Mouse (Mus musculus): ENCODE results near the gene Obp2b. TPM values are rescaled to one million over a fixed set of nuclear protein-coding genes. Genes with fewer than 3 reads are reported as not detected.
"Not testable (repeated sequence)": the region's sequence is repeated elsewhere in the genome, so short reads cannot be mapped to it uniquely, and the experiment has no call there.

Obp2b gene
- not detected in 2 replicates for polyA plus RNA-seq (2015; fragmentation: Nextera tagmentation; extraction: Ambion mirVana)

- WGBS (ENCODE audit: insufficient replicate concordance), result 60% methylated on average over 3 of the region's 3 CpGs
- H3K4me2 ChIP-seq; H3K4me3 ChIP-seq (replicated peaks); H3K9ac ChIP-seq; H3K9me3 ChIP-seq (replicated peaks); H3K27me3 ChIP-seq; H3K4me1 ChIP-seq (replicated peaks); ATAC-seq (ENCODE audit: low read depth); H3K36me3 ChIP-seq; H3K27ac ChIP-seq; DNase-seq: not testable (repeated sequence)
These were observed at the start of gene Obp2b for GRCm38 (mm10) chr2:25736709-25737108. Gene Obp2b (plus strand): TSS chr2:25737009.

- ATAC-seq (ENCODE audit: low read depth) (no peak), DNase-seq (peak; percentile 40)
- H3K9ac ChIP-seq, result no peak overlapping the region
- H3K4me3 ChIP-seq (replicated peaks), result no peak overlapping the region
- H3K4me2 ChIP-seq, result no peak overlapping the region
- no peaks in the 10 kb centered on the region for H3K36me3 ChIP-seq
- H3K4me1 ChIP-seq (replicated peaks), result no peaks in the 10 kb centered on the region
- no peaks in the 10 kb centered on the region; the same call in 1 of the 2 replicates for H3K27me3 ChIP-seq
- H3K9me3 ChIP-seq (replicated peaks), result no peaks in the 10 kb centered on the region
- no peak overlapping the region for H3K27ac ChIP-seq
These were observed 42.2 kb upstream of the Obp2b start for GRCm38 (mm10) chr2:25694605-25695004.

DNA sequence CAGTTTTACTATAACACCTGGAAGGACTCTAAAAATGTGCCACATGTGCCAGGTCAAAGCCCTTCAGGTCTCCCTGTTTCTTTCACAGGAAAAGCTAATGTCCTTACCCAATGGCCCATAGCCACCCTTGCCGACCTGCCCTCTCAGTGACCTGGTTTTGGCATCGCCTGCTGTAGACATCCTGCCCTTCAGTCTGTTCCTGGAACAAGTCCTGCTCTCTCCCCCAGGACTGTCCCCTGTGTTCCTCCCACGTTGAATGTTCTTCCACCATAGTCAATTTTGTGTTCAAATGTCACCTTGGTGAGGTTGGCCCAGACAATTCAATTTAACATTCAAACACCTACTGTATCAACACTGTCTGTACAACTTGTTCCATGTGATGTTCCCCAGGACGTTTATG is 39.9 kb upstream of the Obp2b start:
- Histone ChIP-seq H3K27ac (no peak overlapping the region), H3K36me3 (no peaks in the 10 kb centered on the region), H3K4me3 (replicated peaks) (no peak overlapping the region), H3K9me3 (replicated peaks) (no peaks in the 10 kb centered on the region), H3K9ac (no peak overlapping the region), H3K4me2 (no peak overlapping the region), H3K4me1 (replicated peaks) (no peaks in the 10 kb centered on the region), H3K27me3 (no peaks in the 10 kb centered on the region; the same call in 1 of the 2 replicates)
- no peak for ATAC-seq (ENCODE audit: low read depth)
- DNase-seq, result no peak
- WGBS (ENCODE audit: insufficient replicate concordance), result 49% methylated on average over 4 of the region's 4 CpGs

- Histone ChIP-seq H3K27ac (no peak overlapping the region), H3K4me1 (replicated peaks) (no peaks in the 10 kb centered on the region), H3K9me3 (replicated peaks) (no peaks in the 10 kb centered on the region), H3K27me3 (no peaks in the 10 kb centered on the region), H3K36me3 (no peaks in the 10 kb centered on the region), H3K9ac (no peak overlapping the region), H3K4me3 (replicated peaks) (no peak overlapping the region), H3K4me2 (no peak overlapping the region)
- ATAC-seq (ENCODE audit: low read depth) (no peak), DNase-seq (no peak)
- 69% methylated on average over 2 of the region's 2 CpGs for WGBS (ENCODE audit: insufficient replicate concordance)
These were observed 38.1 kb upstream of the Obp2b start for GRCm38 (mm10) chr2:25698696-25699095.

- H3K27me3 ChIP-seq; ATAC-seq (ENCODE audit: low read depth); H3K4me3 ChIP-seq (replicated peaks); H3K4me2 ChIP-seq; H3K36me3 ChIP-seq; H3K4me1 ChIP-seq (replicated peaks); H3K9me3 ChIP-seq (replicated peaks); H3K9ac ChIP-seq; DNase-seq; H3K27ac ChIP-seq: not testable (repeated sequence)
- 76% methylated on average over 3 of the region's 3 CpGs for WGBS (ENCODE audit: insufficient replicate concordance)
These were observed 37.1 kb upstream of the Obp2b start, which contains the start of gene Obp2a for GRCm38 (mm10) chr2:25699743-25700142. Gene Obp2a (plus strand): TSS chr2:25700043.

DNA sequence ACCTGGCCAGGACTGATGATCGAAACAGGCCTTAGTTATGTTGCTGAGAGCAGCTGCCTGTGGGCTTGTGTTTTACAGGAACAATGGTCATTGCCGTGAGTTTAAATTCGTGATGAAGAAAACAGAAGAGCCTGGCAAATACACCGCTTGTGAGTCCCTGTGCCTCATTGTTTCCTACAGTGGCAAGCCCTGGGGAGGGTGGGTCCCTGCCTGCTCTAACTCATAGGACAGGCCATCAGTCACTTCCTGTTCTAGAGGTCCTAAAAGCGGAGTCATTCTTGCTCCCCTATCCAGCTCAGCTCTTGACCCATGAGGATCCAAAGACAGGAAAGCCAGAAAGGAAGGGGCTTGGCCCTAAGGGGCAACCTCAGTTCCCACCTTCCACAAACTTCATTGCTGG is 35.8 kb upstream of the Obp2b start:
- no peaks in the 10 kb centered on the region for H3K4me1 ChIP-seq (replicated peaks)
- 43% methylated on average over 5 of the region's 5 CpGs for WGBS (ENCODE audit: insufficient replicate concordance)
- no peak overlapping the region for H3K27ac ChIP-seq
- DNase-seq (no peak), ATAC-seq (ENCODE audit: low read depth) (no peak)
- no peak overlapping the region for H3K9ac ChIP-seq
- H3K9me3 ChIP-seq (replicated peaks), result no peaks in the 10 kb centered on the region
- no peak overlapping the region for H3K4me3 ChIP-seq (replicated peaks)
- peaks cover 4% of the 10 kb centered on the region; the same call in 1 of the 2 replicates for H3K27me3 ChIP-seq
- H3K36me3 ChIP-seq, result no peaks in the 10 kb centered on the region
- H3K4me2 ChIP-seq, result no peak overlapping the region

DNA sequence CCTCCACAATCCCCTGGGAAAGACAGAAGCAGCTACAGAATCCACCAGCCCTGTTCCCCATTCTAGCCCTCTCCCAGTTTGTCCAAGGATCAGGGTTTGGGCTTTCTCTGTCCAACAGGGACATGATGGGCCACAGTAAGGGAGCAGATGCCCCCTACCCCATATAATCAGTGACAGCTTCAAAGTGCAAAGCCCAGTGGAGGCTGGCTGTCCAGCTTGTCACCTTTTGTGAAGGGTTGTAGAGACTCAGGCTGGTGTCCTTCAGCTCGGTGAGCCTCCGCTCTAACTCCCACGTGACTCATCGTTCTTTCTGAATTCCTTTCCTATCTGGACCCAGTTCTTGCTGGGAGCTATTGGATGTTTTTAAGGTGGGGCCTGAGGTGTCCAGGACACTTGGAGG is 33.1 kb upstream of the Obp2b start:
- no peak overlapping the region for H3K27ac ChIP-seq
- no peak overlapping the region for H3K9ac ChIP-seq
- H3K4me1 ChIP-seq (replicated peaks), result peaks cover 7% of the 10 kb centered on the region
- DNase-seq (no peak), ATAC-seq (ENCODE audit: low read depth) (no peak)
- no peak overlapping the region for H3K4me2 ChIP-seq
- 58% methylated on average over 4 of the region's 4 CpGs for WGBS (ENCODE audit: insufficient replicate concordance)
- no peak overlapping the region for H3K4me3 ChIP-seq (replicated peaks)
- no peaks in the 10 kb centered on the region for H3K36me3 ChIP-seq
- peaks cover 16% of the 10 kb centered on the region for H3K27me3 ChIP-seq
- H3K9me3 ChIP-seq (replicated peaks), result no peaks in the 10 kb centered on the region

- peak within 1 kb of the TSS; percentile 59 for H3K9ac ChIP-seq
- H3K4me3 ChIP-seq (replicated peaks), result peak within 1 kb of the TSS; percentile 62
- peaks cover 16% of the 10 kb centered on the region for H3K27me3 ChIP-seq
- no peaks in the 10 kb centered on the region for H3K9me3 ChIP-seq (replicated peaks)
- peak; percentile 47 for DNase-seq
- WGBS (ENCODE audit: insufficient replicate concordance), result under 1% methylated on average over 78 of the region's 78 CpGs
- no peaks in the 10 kb centered on the region for H3K36me3 ChIP-seq
- peak; percentile 69 for ATAC-seq (ENCODE audit: low read depth)
- peaks cover 7% of the 10 kb centered on the region for H3K4me1 ChIP-seq (replicated peaks)
- no peak within 1 kb of the TSS for H3K27ac ChIP-seq
- H3K4me2 ChIP-seq, result peak within 1 kb of the TSS; percentile 72
These were observed 29.9 kb upstream of the Obp2b start, which contains the start of gene Bmyc for GRCm38 (mm10) chr2:25706643-25707481. Gene Bmyc (plus strand): TSS chr2:25706739.

DNA sequence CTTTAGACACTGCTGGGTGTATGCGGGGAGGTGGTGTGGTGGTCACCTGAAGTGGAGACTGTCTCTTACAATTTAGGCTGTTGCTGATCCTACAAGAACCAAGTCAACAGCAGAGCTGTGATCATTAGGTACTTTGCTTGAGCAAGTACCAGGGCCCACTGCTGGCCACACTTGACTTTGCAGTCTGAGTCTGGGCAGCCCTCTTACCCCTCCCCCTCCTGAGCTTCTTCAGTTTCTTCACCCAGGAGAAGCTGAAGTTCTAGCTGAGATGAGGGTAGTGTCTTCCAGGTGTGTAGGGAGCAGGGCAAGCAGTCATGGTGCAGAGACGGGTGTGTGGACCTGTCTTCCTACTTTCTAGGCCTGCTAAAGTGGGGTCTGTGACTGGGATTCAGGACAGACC is 28.7 kb upstream of the Obp2b start:
- WGBS (ENCODE audit: insufficient replicate concordance), result 65% methylated on average over 2 of the region's 2 CpGs
- Histone ChIP-seq H3K9me3 (replicated peaks) (no peaks in the 10 kb centered on the region), H3K4me1 (replicated peaks) (peaks cover 7% of the 10 kb centered on the region), H3K4me3 (replicated peaks) (no peak overlapping the region), H3K36me3 (no peaks in the 10 kb centered on the region), H3K4me2 (no peak overlapping the region; the same call in 1 of the 2 replicates), H3K9ac (no peak overlapping the region), H3K27ac (no peak overlapping the region), H3K27me3 (peaks cover 16% of the 10 kb centered on the region)
- DNase-seq (no peak), ATAC-seq (ENCODE audit: low read depth) (no peak)

- peaks cover 16% of the 10 kb centered on the region for H3K27me3 ChIP-seq
- H3K9ac ChIP-seq; H3K27ac ChIP-seq; DNase-seq; ATAC-seq (ENCODE audit: low read depth); H3K9me3 ChIP-seq (replicated peaks); H3K4me2 ChIP-seq; H3K4me1 ChIP-seq (replicated peaks); H3K36me3 ChIP-seq; H3K4me3 ChIP-seq (replicated peaks): not testable (repeated sequence)
- WGBS (ENCODE audit: insufficient replicate concordance), result 87% methylated on average over 1 of the region's 1 CpGs
These were observed 27.8 kb upstream of the Obp2b start for GRCm38 (mm10) chr2:25709056-25709455.

GRCm38 (mm10) chr2:25709791-25710190 is 27.0 kb upstream of the Obp2b start:
- not testable (repeated sequence) for H3K27ac ChIP-seq; H3K4me1 ChIP-seq (replicated peaks); H3K4me3 ChIP-seq (replicated peaks); H3K9ac ChIP-seq; DNase-seq; H3K9me3 ChIP-seq (replicated peaks); H3K36me3 ChIP-seq; ATAC-seq (ENCODE audit: low read depth); H3K4me2 ChIP-seq
- 48% methylated on average over 2 of the region's 2 CpGs for WGBS (ENCODE audit: insufficient replicate concordance)
- peaks cover 16% of the 10 kb centered on the region for H3K27me3 ChIP-seq

DNA sequence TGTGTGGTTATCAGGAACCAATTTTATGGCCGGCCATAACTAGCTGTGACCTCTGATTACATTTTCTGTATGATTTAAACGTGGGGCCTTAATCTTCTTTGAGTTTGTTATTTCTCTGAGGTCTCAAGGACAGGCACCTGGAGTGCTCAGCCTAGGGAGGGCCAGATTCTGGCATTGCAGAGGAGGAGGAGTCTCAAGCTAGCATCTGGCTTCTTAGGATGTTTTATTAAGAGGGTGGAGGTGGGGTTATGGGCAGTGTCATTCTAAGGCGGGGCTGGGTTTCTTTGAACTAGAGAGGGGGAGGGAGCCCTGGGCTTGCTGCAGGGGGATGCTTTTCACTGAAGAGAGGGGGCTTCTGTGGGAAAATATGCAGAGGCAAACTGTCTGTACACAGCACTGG is 25.2 kb upstream of the Obp2b start:
- not testable (repeated sequence) for H3K9ac ChIP-seq; DNase-seq; H3K27ac ChIP-seq; H3K9me3 ChIP-seq (replicated peaks); H3K4me1 ChIP-seq (replicated peaks); H3K27me3 ChIP-seq; H3K4me3 ChIP-seq (replicated peaks); ATAC-seq (ENCODE audit: low read depth); H3K36me3 ChIP-seq; H3K4me2 ChIP-seq
- 28% methylated on average over 3 of the region's 3 CpGs for WGBS (ENCODE audit: insufficient replicate concordance)
